Mouse (Mus musculus): ENCODE data around the gene Nol9.

GRCm38 (mm10) chr4:152087211-152088081 lies 48.3 kb downstream of the Nol9 start:
- TF ChIP-seq CTCF (conservative IDR thresholded peaks at IDR 0.05; ENCODE audit: insufficient read depth, insufficient read length, low read depth, low read length) (no peak), POLR2A (IDR thresholded peaks at IDR 0.05; ENCODE audit: low read depth, low read length) (no peak)
